Mouse (Mus musculus): ENCODE results near the gene Gm6121.
"Not testable (repeated sequence)": the region's sequence is repeated elsewhere in the genome, so short reads cannot be mapped to it uniquely, and the experiment has no call there.

Gm6121 gene

DNA sequence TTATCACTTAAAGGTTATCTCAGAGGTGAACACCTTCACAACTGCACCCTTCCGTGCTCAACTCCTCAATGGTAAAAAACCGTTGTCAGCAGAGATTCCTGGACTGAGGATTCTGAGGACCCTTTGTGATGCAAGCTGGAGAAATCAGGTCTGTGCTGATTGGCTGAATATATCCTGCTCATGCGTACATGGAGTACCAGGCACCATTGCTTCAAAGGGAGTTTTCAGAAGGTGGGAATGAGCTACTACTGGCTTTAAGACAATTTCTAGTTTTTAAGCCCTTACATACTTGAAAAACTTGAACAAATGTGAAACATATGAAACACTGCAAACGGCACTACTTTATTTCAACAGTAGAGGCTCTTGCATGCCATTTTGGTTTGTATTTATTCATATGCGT lies at the start of gene Gm6121:
Gm6121 (minus strand) TSS at position 101 of the 400 bp plus-strand sequence.
- DNase-seq (ENCODE audit: low spot score) = not testable (repeated sequence)
